Mouse (Mus musculus) heart, adult 2 months (tissue): Measurements from ENCODE around the gene Cep112.

Experiments
- CTCF ChIP-seq: fragments of 200-600 bp; IDR thresholded peaks from 2 replicates; pipeline ENCODE4 v1.8.1; 2022; ENCODE audit warnings: antibody characterized with exemption, mild to moderate bottlenecking, moderate library complexity
- EP300 ChIP-seq: fragments of 200-500 bp; IDR thresholded peaks from 2 replicates; pipeline ENCODE4 v1.6.1; 2011; ENCODE audit warnings: low read depth, low read length, control low read depth; ENCODE audit not compliant: insufficient read depth
- POLR2A ChIP-seq: fragments of 200-500 bp; IDR thresholded peaks from 2 replicates; pipeline ENCODE4 v1.6.1; 2011; ENCODE audit warnings: mild to moderate bottlenecking, low read depth, low read length, control low read depth; ENCODE audit not compliant: insufficient read depth

DNA sequence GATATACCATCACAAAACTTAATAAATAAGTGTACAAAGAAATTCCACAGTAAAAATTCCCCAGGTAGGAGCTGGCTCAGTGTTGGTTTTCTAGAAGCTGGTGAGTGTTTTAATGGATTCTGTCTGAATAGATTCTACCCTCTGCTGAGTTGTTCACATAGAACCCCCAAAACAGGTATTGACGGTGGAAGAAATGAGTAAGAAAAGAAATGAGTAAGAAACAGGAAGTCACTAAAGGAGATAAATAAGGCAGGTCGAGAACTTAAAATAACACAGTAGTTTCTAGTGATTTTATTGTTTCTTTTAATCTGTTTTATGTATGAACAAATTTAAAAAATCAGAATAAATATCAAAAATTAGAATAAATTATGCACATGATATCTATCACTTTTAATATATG is 63.3 kb downstream of the Cep112 start:
- TF ChIP-seq CTCF (no peak), POLR2A (no peak), EP300 (no peak)
